Mouse (Mus musculus) 3134 (cell line): ENCODE measurements around the gene Tmem192.
A peak's percentile ranks its signal among the peaks of the same experiment; 100 is the strongest.

Experiments
- DNase-seq: peaks from one replicate; pipeline ENCODE4 v3.0.0-alpha.2; 2011; ENCODE audit warnings: low spot score; ENCODE audit not compliant: insufficient read length; ENCODE audit errors: extremely low read depth

The Tmem192 gene

DNA sequence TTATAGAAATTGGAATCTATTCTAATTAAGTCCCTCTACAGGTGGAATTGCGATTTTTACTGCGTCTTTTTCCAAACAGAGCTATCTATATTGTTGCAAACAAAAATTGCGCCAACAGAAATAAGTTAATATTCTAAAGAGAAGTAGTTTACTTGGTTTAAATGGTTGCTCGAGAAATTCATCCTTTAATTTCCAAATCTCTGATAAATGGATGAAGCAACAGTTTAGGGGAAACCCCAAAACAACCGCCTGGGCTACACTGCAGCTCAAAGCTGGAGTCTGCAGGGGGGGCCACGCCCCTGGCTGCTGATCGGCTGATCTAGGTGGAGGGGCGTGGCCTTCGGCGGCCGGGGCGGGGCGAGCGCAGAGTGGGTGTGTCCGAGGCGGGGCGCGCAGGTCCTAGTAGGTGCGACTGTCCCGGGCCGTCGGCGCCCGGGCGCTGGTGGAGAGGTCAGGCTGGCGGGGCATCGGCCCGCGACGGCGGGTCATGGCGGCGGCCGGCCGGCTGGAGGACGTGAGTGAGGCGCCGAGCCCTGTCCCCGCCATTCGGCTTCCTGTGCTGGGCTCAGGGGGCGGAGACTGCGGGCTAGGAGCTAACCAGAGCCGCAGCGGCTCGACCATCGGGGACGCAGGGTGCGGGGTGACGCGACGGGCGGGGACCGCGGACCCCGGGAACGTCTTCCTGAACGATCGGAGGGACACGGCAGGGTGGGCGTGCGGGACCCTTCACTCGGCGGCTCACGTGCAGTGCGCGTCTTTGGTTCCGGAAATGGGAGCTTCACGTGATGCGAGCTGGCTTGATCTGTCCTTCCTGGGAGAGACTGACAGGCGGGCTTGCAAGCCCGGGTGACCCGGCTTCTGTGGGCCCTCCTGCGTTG, at the start of gene Tmem192:
TSS of gene Tmem192 (plus strand) at position 366 of the 878 bp plus-strand sequence.
- peak; percentile 97 for DNase-seq

DNA sequence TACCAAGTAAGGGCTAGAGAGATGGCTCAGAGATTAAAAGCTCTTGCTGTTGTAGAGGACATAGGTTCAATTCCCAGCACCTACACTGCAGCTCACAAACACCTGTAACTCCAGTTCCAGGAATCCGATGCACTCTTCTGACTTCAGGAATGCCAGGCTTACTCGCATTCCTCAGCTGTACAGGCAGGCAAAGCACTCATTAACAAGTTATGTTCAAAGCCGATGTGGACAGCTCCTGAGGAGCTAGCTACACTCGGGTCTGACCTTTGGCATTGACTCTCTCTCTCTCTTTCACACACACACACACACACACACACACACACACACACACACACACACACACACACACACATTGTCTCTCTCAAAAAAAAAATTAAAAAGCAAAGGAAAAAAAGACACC, 48.3 kb upstream of the Tmem192 start:
- DNase-seq, result no peak

DNA sequence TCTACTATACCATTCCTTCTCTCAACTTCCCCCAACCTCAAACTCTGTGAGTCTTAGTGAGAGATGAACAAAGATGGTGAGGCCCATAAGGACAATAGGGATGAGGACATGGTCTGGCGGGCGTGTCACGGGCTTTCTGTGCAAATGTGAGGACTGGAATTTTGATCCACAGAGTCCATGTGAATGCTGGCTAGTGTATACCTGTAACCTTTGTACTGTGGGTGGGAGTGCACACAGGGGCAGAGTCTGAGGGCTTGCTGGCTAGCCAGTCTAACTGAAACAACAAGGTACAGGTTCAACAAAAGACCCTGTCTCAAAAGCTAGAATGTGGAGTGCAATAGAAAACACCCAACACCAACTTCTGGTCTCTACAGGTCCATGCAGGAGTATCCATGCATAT, 46.3 kb upstream of the Tmem192 start:
- DNase-seq, result no peak

- no peak for DNase-seq
Measured at GRCm38 (mm10) chr8:64901527-64902156, 45.3 kb upstream of the Tmem192 start.

GRCm38 (mm10) chr8:64902191-64902590, 44.8 kb upstream of the Tmem192 start:
- DNase-seq, result no peak

DNA sequence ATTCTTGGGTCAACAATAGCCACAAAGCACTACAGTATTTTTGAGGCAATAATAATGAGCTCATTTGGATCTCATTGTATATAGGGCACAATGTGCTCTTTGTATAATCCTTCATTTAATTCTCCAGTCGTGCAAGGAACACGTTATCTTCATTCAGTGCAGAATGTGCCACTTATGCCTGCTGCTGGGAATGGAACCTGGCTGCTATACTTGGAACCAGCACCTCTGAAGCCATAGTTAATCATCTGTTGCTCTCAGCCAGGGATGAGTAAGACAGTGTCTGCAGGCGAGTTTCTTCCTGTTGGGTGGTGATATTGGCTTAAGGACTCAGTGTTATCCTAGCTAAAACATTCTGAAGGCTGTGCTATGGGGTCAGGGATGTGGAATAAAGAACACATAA, 43.2 kb upstream of the Tmem192 start:
- DNase-seq, result no peak

- no peak for DNase-seq
Measured at GRCm38 (mm10) chr8:64910026-64910425, 37.0 kb upstream of the Tmem192 start.

- DNase-seq, result no peak
Measured at GRCm38 (mm10) chr8:64916793-64917192, 30.2 kb upstream of the Tmem192 start.

DNA sequence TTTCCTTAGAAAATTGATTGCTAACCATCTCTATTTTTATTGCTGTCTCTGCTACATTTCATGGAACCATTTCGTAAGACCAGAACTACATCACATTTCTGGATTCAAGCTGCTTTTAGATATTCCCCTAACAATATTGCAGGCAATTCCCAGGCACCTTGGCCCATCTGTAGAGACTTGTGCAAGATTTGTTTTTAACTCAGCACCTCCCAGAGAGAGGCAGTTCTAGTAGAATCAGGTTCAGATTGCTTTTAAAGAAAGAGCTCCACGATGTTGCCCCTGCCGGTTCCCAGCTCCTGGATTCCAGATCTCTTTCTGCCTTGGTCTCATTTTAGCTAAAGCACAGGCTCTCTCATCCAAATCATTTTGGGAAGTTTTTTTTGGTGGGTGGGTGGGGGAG, 23.7 kb upstream of the Tmem192 start:
- DNase-seq, result no peak

DNA sequence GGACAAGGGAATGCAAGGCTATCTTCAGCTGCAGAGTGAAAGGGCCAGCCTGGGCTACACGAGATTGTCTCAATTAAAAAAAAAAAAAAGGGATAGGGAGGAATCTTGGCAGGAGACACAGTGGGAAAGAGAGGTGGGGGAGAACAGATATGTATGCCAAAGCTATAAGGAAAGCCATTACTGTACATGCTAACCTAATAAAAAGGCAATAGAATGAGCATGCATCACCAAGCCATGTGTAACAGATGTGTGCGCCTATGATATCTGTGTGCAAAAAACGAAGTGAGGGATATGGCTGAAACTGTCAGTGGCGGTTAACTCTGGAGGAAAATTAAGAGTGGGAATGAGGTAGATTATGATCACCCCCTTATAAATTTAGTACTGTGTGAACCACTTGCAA, 21.2 kb upstream of the Tmem192 start:
- DNase-seq, result no peak

GRCm38 (mm10) chr8:64926355-64926754, 20.6 kb upstream of the Tmem192 start:
- DNase-seq, result no peak

DNA sequence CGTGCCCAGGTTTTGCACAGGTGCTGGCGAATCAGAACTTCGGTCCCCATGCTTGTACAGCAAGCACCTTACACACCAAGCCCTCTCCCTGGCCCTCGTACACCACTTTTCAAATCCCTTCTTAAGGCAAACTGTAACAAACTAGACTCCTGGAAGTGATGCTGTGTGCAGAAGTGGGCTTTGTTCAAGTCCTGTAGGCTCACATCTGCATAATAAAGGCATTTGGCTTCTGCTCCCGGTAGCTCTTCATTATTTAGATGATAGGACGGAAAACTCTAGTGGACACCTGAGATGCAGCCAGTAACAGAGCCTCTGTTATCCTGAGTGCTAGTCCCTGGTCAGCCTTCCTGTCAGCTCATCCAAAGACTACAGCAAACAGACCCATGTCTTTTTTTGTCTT, 18.0 kb upstream of the Tmem192 start:
- DNase-seq, result no peak

DNA sequence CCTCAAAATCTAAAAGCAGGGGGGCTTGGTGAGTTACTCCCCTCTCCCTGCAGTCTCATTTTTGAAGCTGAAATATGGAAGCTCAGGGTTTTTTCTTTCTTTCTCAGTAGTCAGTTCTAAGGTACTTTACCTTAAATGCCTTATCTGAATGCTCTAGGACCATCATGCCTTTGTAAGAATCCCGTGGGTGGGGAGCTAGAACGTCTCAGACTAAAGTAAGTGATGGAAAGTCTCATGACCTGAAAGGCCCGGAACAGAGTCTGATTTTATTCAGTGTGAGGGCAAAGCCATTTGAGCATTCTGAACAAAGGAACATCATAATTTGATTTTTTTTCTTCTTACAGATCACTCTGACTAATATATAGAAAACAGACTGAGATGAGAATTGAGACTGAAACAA, 12.0 kb upstream of the Tmem192 start:
- no peak for DNase-seq

DNA sequence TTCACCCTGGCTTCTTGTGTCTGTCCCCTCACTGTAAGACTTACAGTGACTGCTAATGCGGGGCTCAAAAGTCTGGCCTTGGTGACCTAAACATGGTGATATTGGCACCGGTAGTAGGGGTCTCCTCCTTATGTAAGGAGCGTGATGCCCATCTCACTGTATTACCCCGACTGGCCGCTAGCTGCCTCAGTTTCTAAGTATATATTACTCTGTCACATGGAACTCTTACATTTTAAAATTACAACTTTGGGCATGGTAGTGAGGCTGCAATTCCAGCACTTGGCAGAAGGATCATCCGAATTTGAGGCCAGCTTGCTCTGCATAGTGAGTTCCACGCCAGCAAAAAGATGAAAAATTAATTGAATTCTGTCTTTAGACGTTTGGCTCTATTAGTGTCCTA, 6.0 kb upstream of the Tmem192 start:
- DNase-seq, result no peak

GRCm38 (mm10) chr8:64941495-64941894, 5.5 kb upstream of the Tmem192 start:
- peak; percentile 22 for DNase-seq

DNA sequence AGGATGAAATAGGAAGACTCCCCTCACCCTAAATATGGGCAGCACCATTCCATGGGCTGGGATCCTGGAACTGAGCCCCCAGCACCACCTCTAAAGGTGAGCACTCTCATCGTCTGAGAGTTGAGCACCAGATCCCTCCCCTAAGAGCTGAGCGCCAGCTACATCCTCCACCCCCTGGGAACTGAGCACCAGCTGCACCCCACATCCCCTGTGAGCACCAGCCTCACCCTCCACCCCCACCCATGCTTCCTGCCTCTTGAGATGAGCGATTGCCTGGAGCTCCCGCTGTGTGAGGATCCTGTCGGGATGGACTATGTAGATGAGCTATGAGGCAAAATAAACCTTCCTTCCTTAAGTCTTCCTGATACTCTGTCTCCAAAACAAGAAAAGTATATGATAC, 4.0 kb upstream of the Tmem192 start:
- no peak for DNase-seq

GRCm38 (mm10) chr8:64944831-64945230, 2.2 kb upstream of the Tmem192 start:
- no peak for DNase-seq

- no peak for DNase-seq
Measured at GRCm38 (mm10) chr8:64945606-64946005, 1.4 kb upstream of the Tmem192 start.

GRCm38 (mm10) chr8:64946441-64946819, 555 bp upstream of the Tmem192 start:
- peak; percentile 31 for DNase-seq

DNA sequence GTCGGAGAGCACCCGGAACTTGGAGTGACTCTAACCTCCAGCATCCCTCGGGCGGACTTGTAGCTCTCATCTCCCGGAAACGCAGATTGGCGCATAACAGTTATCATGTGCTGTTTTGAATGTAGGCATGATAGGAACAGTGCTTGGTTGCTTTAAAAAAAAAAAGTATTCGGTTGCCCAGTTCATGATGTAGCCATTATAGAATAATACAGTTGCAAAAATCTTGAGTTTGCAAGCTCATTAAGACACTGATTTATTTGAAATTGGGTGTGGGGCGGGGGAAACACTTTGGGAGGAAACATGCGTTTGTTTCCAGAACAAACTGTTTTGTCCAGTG, 681 bp downstream of the Tmem192 start:
- no peak for DNase-seq

DNA sequence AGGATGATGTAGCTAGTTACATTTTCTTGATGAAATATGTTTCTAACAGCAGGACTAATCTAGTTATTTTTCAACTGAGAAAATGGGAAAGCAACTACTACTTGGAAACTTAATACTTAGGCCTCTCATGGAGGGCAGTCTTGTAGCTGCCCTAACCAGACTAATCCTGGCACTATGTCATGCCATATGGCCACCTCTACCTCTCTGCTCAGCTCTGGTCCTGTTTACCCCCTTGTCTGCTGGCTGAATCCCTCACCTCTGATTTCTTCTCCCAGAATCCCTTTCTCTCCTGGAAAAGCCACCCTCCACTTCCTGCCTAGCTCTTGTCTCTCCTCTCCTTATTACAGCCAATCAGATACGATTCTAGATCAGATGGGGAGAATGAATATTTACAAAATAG, 1.4 kb downstream of the Tmem192 start:
- DNase-seq, result no peak

GRCm38 (mm10) chr8:64952101-64952500, 5.1 kb downstream of the Tmem192 start:
- DNase-seq, result no peak
